In genomic region chr3:83962571-83962970, GRCm38 (mm10) we compare ENCODE assay signal across 23 mouse cellular contexts.
DNase-seq lines count a peak whose midpoint lies in the region; ATAC-seq lines count a peak whose summit lies in the region.
"Had no signal": no experiment of that assay in that cellular context is flagged by ENCODE, and none has a peak within 500 bp of the region (broad histone marks: within the 10 kb centered on the region; RNA-seq: fewer than 3 reads in every experiment).

No protein-coding gene starts in this region.

- peaks cover 52% of the 10 kb centered on the region for H3K36me3 ChIP-seq in embryonic facial prominence, embryonic 14.5 days (ENCODE audit: control insufficient read depth, insufficient read depth, low read length)
- peaks cover 79% of the 10 kb centered on the region for H3K36me3 ChIP-seq in embryonic facial prominence, embryonic 10.5 days (replicated peaks)
- H3K36me3 ChIP-seq in hindbrain, embryonic 13.5 days = peaks cover 39% of the 10 kb centered on the region
- peaks cover 43% of the 10 kb centered on the region for H3K36me3 ChIP-seq in hindbrain, embryonic 12.5 days
- peaks cover 13% of the 10 kb centered on the region for H3K36me3 ChIP-seq in heart, embryonic 16.5 days (ENCODE audit: control insufficient read depth, insufficient read depth)

- H3K9ac ChIP-seq in embryonic facial prominence, embryonic 14.5 days (ENCODE audit: low read depth, low read length) = no peak overlapping the region
- no peak overlapping the region for H3K9ac ChIP-seq in hindbrain, embryonic 13.5 days
- no peak overlapping the region for H3K9ac ChIP-seq in hindbrain, embryonic 12.5 days
- H3K9ac ChIP-seq in heart, embryonic 16.5 days (ENCODE audit: low read length) = no peak overlapping the region
- H3K9ac ChIP-seq: embryonic facial prominence, embryonic 12.5 days; kidney, embryonic 15.5 days; limb, embryonic 12.5 days; liver, embryonic 15.5 days had no signal

- H3K4me1 ChIP-seq in embryonic facial prominence, embryonic 14.5 days (ENCODE audit: control insufficient read depth, insufficient read depth, low read length) = no peaks in the 10 kb centered on the region
- H3K4me1 ChIP-seq in embryonic facial prominence, embryonic 10.5 days = peaks cover 11% of the 10 kb centered on the region; the same call in 1 of the 2 replicates
- peaks cover 13% of the 10 kb centered on the region for H3K4me1 ChIP-seq in hindbrain, embryonic 13.5 days (replicated peaks)
- peaks cover 12% of the 10 kb centered on the region for H3K4me1 ChIP-seq in hindbrain, embryonic 12.5 days
- H3K4me1 ChIP-seq in heart, embryonic 16.5 days (ENCODE audit: control insufficient read depth, insufficient read depth, low read length) = peaks cover 28% of the 10 kb centered on the region
- H3K4me1 ChIP-seq: embryonic facial prominence, embryonic 12.5 days; kidney, embryonic 15.5 days; limb, embryonic 12.5 days had no signal

- intact Hi-C loops in heart, postnatal 36 days (cut with DNase I) = no loop called here

- H3K4me3 ChIP-seq in embryonic facial prominence, embryonic 14.5 days (ENCODE audit: low read depth, low read length) = no peak overlapping the region
- H3K4me3 ChIP-seq in embryonic facial prominence, embryonic 10.5 days = no peak overlapping the region
- H3K4me3 ChIP-seq in hindbrain, embryonic 13.5 days = no peak overlapping the region
- no peak overlapping the region for H3K4me3 ChIP-seq in hindbrain, embryonic 12.5 days
- H3K4me3 ChIP-seq in heart, embryonic 16.5 days (ENCODE audit: low read length) = no peak overlapping the region
- H3K4me3 ChIP-seq: embryonic facial prominence, embryonic 12.5 days; kidney, embryonic 15.5 days; limb, embryonic 12.5 days; liver, embryonic 15.5 days had no signal

- WGBS in embryonic facial prominence, embryonic 14.5 days = 51% methylated on average over 3 of the region's 3 CpGs
- 71% methylated on average over 3 of the region's 3 CpGs for WGBS in embryonic facial prominence, embryonic 10.5 days
- 59% methylated on average over 3 of the region's 3 CpGs for WGBS in hindbrain, embryonic 13.5 days
- WGBS in hindbrain, embryonic 12.5 days = 61% methylated on average over 3 of the region's 3 CpGs
- WGBS in heart, embryonic 16.5 days = 28% methylated on average over 3 of the region's 3 CpGs

- no peaks in the 10 kb centered on the region for H3K9me3 ChIP-seq in embryonic facial prominence, embryonic 14.5 days (ENCODE audit: control insufficient read depth, low read length)
- H3K9me3 ChIP-seq in embryonic facial prominence, embryonic 10.5 days = no peaks in the 10 kb centered on the region
- no peaks in the 10 kb centered on the region for H3K9me3 ChIP-seq in hindbrain, embryonic 13.5 days
- no peaks in the 10 kb centered on the region for H3K9me3 ChIP-seq in hindbrain, embryonic 12.5 days (replicated peaks)
- no peaks in the 10 kb centered on the region for H3K9me3 ChIP-seq in heart, embryonic 16.5 days (replicated peaks; ENCODE audit: control insufficient read depth, low read length)
- H3K9me3 ChIP-seq: embryonic facial prominence, embryonic 12.5 days; kidney, embryonic 15.5 days; limb, embryonic 12.5 days; liver, embryonic 15.5 days had no signal

- H3K27ac ChIP-seq in embryonic facial prominence, embryonic 14.5 days (replicated peaks; ENCODE audit: low read depth, low read length) = no peak overlapping the region
- H3K27ac ChIP-seq in embryonic facial prominence, embryonic 10.5 days (replicated peaks) = no peak overlapping the region
- H3K27ac ChIP-seq in hindbrain, embryonic 13.5 days = 0 out of 2 replicates have a peak overlapping the region, but pooled peaks have one; percentile 18
- no peak overlapping the region for H3K27ac ChIP-seq in hindbrain, embryonic 12.5 days
- peak overlapping the region; percentile 67 for H3K27ac ChIP-seq in heart, embryonic 16.5 days (ENCODE audit: low read length)
- H3K27ac ChIP-seq: embryonic facial prominence, embryonic 12.5 days; hindbrain, postnatal 0 days; kidney, embryonic 15.5 days; limb, embryonic 12.5 days; liver, embryonic 15.5 days had no signal

- no peak overlapping the region for H3K4me2 ChIP-seq in embryonic facial prominence, embryonic 14.5 days (ENCODE audit: low read depth, low read length)
- no peak overlapping the region for H3K4me2 ChIP-seq in hindbrain, embryonic 13.5 days
- H3K4me2 ChIP-seq in hindbrain, embryonic 12.5 days (replicated peaks) = no peak overlapping the region
- H3K4me2 ChIP-seq in heart, embryonic 16.5 days (ENCODE audit: low read depth, low read length) = no peak overlapping the region
- H3K4me2 ChIP-seq: embryonic facial prominence, embryonic 12.5 days; kidney, embryonic 15.5 days; limb, embryonic 12.5 days; liver, embryonic 15.5 days; midbrain, embryonic 11.5 days had no signal

- H3K27me3 ChIP-seq in embryonic facial prominence, embryonic 14.5 days (replicated peaks; ENCODE audit: control insufficient read depth, insufficient read depth, low read length) = no peaks in the 10 kb centered on the region
- H3K27me3 ChIP-seq in embryonic facial prominence, embryonic 10.5 days (replicated peaks; ENCODE audit: low read depth, poor library complexity, severe bottlenecking) = no peaks in the 10 kb centered on the region
- H3K27me3 ChIP-seq in hindbrain, embryonic 13.5 days = no peaks in the 10 kb centered on the region
- no peaks in the 10 kb centered on the region for H3K27me3 ChIP-seq in hindbrain, embryonic 12.5 days
- H3K27me3 ChIP-seq in heart, embryonic 16.5 days (ENCODE audit: control insufficient read depth, insufficient read depth, low read length) = no peaks in the 10 kb centered on the region
- H3K27me3 ChIP-seq: embryonic facial prominence, embryonic 12.5 days; kidney, embryonic 15.5 days; limb, embryonic 12.5 days; liver, embryonic 15.5 days; Patski had no signal

- DNase-seq in embryonic facial prominence, embryonic 14.5 days (ENCODE audit: low spot score) = peak; percentile 70
- no peak for DNase-seq in embryonic facial prominence, embryonic 10.5 days (ENCODE audit: low spot score)
- peak; percentile 76 for DNase-seq in heart, adult 11 months
- DNase-seq in heart, postnatal 36 days = no peak
- DNase-seq: adrenal gland, postnatal 10 days; cerebellum, adult 9-10 months; kidney, postnatal 4 days; layer of hippocampus, adult 9-11 months; retina, postnatal 1 day; right cerebral cortex, postnatal 4 days had no signal

- ATAC-seq in embryonic facial prominence, embryonic 14.5 days (ENCODE audit: low read depth) = peak; percentile 81; the same call in 1 of the 2 replicates
- 0 out of 2 replicates have a peak, but pooled peaks have one; percentile 43 for ATAC-seq in hindbrain, embryonic 13.5 days (ENCODE audit: low FRiP score)
- no peak for ATAC-seq in hindbrain, embryonic 12.5 days (ENCODE audit: low FRiP score)
- ATAC-seq in heart, embryonic 16.5 days (replicated peaks; ENCODE audit: extremely low read depth, insufficient read depth, low FRiP score) = peak; percentile 60; the same call in 1 of the 2 replicates
- ATAC-seq in frontal cortex, adult (ENCODE audit: low TSS enrichment) = no peak
- ATAC-seq: CD4-positive, CD25-positive, alpha-beta regulatory T cell, adult 4 months; hindbrain, postnatal 0 days; intestine, postnatal 0 days; Patski had no signal

Comparison
In these comparisons a context has a peak if more than half of its experiments do, and no peak if none do; other contexts are left out.
1. ATAC-seq: peak in embryonic facial prominence, embryonic 14.5 days (single experiment), hindbrain, embryonic 13.5 days (single experiment) and heart, embryonic 16.5 days (single experiment); none in hindbrain, embryonic 12.5 days (single experiment) and frontal cortex, adult (single experiment).
2. DNase-seq: peak in embryonic facial prominence, embryonic 14.5 days (single experiment) and heart, adult 11 months (single experiment); none in embryonic facial prominence, embryonic 10.5 days (single experiment) and heart, postnatal 36 days (0 of 2).
3. H3K27ac ChIP-seq: peak in hindbrain, embryonic 13.5 days (single experiment) and heart, embryonic 16.5 days (single experiment); none in embryonic facial prominence, embryonic 14.5 days (single experiment), embryonic facial prominence, embryonic 10.5 days (single experiment) and hindbrain, embryonic 12.5 days (single experiment).